Mouse (Mus musculus) heart, adult 10 weeks (tissue): ENCODE measurements around the gene Fmnl1. TPM values are rescaled to one million over a fixed set of nuclear protein-coding genes. Genes with fewer than 3 reads are reported as not detected.

ENCODE experiments used
- polyA plus RNA-seq: library from polyadenylated mRNA; stranded (reverse); fragments of 350-450 nt; fragmentation: Illumina TruSeq; extraction: RNeasy Lipid Tissue Mini Kit (QIAGEN cat#74804); gene quantifications from one replicate; pipeline ENCODE4 v1.2.3, GENCODE M21; 2014; ENCODE audit warnings: low read depth, low replicate concordance

Fmnl1 gene
- polyA plus RNA-seq, result 13.6 TPM

GRCm38 (mm10) chr11:103170494-103171285 lies at the start of gene Fmnl1:
TSS of gene Fmnl1 (plus strand) at chr11:103171107.

GRCm38 (mm10) chr11:103131701-103132575 lies 39.0 kb upstream of the Fmnl1 start, which contains the start of gene Hexim2:
TSS of gene Hexim2 (plus strand) at chr11:103132429.

GRCm38 (mm10) chr11:103208458-103208857 lies 37.6 kb downstream of the Fmnl1 start, which contains the start of gene 1700023F06Rik:
TSS of gene 1700023F06Rik (minus strand) at chr11:103208558.

GRCm38 (mm10) chr11:103217790-103218516 lies 47.0 kb downstream of the Fmnl1 start, which contains the start of gene Spata32:
TSS of gene Spata32 (minus strand) at chr11:103218432.

Other genes starting within 250 kb of the Fmnl1 start
- gene Kif18b, start 246.0 kb upstream of the Fmnl1 start, polyA plus RNA-seq, result not detected
- gene C1ql1, start 224.4 kb upstream of the Fmnl1 start, polyA plus RNA-seq, result not detected
- 49.8 TPM for gene Nmt1, start 142.9 kb upstream of the Fmnl1 start, polyA plus RNA-seq
- 52.5 TPM for gene Dcakd, start 142.8 kb upstream of the Fmnl1 start, polyA plus RNA-seq
- 17.6 TPM for gene Plcd3, start 69.4 kb upstream of the Fmnl1 start, polyA plus RNA-seq
- 43.1 TPM for gene Acbd4, start 69.4 kb upstream of the Fmnl1 start, polyA plus RNA-seq
- gene Hexim1, start 54.9 kb upstream of the Fmnl1 start, polyA plus RNA-seq, result 18.4 TPM
- 1.2 TPM for gene Hexim2, start 38.7 kb upstream of the Fmnl1 start, polyA plus RNA-seq
- gene 1700023F06Rik, start 37.5 kb downstream of the Fmnl1 start, polyA plus RNA-seq, result not detected
- not detected for gene Spata32, start 47.3 kb downstream of the Fmnl1 start, polyA plus RNA-seq
- gene Map3k14, start 96.4 kb downstream of the Fmnl1 start, polyA plus RNA-seq, result 3.2 TPM
- gene Arhgap27, start 192.6 kb downstream of the Fmnl1 start, polyA plus RNA-seq, result 9.9 TPM
- gene Plekhm1, start 241.6 kb downstream of the Fmnl1 start, polyA plus RNA-seq, result 8.9 TPM